Mouse (Mus musculus) lung, postnatal 10 days (tissue): ENCODE measurements around the gene Abcb9.
A peak's percentile ranks its signal among the peaks of the same experiment; 100 is the strongest.

Source experiments
- DNase-seq: peaks from one replicate; pipeline ENCODE4 v3.0.0; 2021

The Abcb9 gene

GRCm38 (mm10) chr5:124029220-124030035, 66.2 kb downstream of the Abcb9 start:
- DNase-seq = no peak

- no peak for DNase-seq
Observed at GRCm38 (mm10) chr5:124028680-124029079, 66.9 kb downstream of the Abcb9 start.

GRCm38 (mm10) chr5:124027702-124028470, 67.7 kb downstream of the Abcb9 start:
- DNase-seq = no peak

GRCm38 (mm10) chr5:124026568-124026967, 69.0 kb downstream of the Abcb9 start:
- DNase-seq = no peak

GRCm38 (mm10) chr5:124025587-124026441, 69.8 kb downstream of the Abcb9 start:
- DNase-seq = no peak

GRCm38 (mm10) chr5:124025146-124025545, 70.5 kb downstream of the Abcb9 start:
- no peak for DNase-seq

GRCm38 (mm10) chr5:124024677-124025076, 70.9 kb downstream of the Abcb9 start:
- no peak for DNase-seq

GRCm38 (mm10) chr5:124022365-124022764, 73.2 kb downstream of the Abcb9 start:
- DNase-seq = no peak

GRCm38 (mm10) chr5:124021701-124022100, 73.9 kb downstream of the Abcb9 start:
- DNase-seq = no peak

- peak; percentile 66 for DNase-seq
Observed at GRCm38 (mm10) chr5:124021148-124021547, 74.5 kb downstream of the Abcb9 start.

GRCm38 (mm10) chr5:124019348-124020216, 76.0 kb downstream of the Abcb9 start:
- peak; percentile 93 for DNase-seq

GRCm38 (mm10) chr5:124018651-124019050, 76.9 kb downstream of the Abcb9 start:
- no peak for DNase-seq

- no peak for DNase-seq
Observed at GRCm38 (mm10) chr5:124017941-124018340, 77.7 kb downstream of the Abcb9 start.

GRCm38 (mm10) chr5:124016291-124016821, 79.2 kb downstream of the Abcb9 start:
- DNase-seq = no peak

- DNase-seq = no peak
Observed at GRCm38 (mm10) chr5:124015727-124016126, 79.9 kb downstream of the Abcb9 start.

- DNase-seq = peak; percentile 76
Observed at GRCm38 (mm10) chr5:124014791-124015251, 80.8 kb downstream of the Abcb9 start.

GRCm38 (mm10) chr5:124014180-124014579, 81.4 kb downstream of the Abcb9 start:
- DNase-seq = no peak

GRCm38 (mm10) chr5:124013747-124014146, 81.9 kb downstream of the Abcb9 start:
- no peak for DNase-seq

GRCm38 (mm10) chr5:124012885-124013284, 82.7 kb downstream of the Abcb9 start:
- peak; percentile 40 for DNase-seq

GRCm38 (mm10) chr5:124011927-124012326, 83.7 kb downstream of the Abcb9 start:
- DNase-seq = no peak
